Mouse (Mus musculus) lung, adult 2 months (tissue): Measurements from ENCODE around the gene Zfp873. TPM values are rescaled to one million over a fixed set of nuclear protein-coding genes. Genes with fewer than 3 reads are reported as not detected.
A peak's percentile ranks its signal among the peaks of the same experiment; 100 is the strongest.
"Not testable (repeated sequence)": the region's sequence is repeated elsewhere in the genome, so short reads cannot be mapped to it uniquely, and the experiment has no call there.

Experiments used
- DNase-seq: peaks from one replicate; pipeline ENCODE4 v3.0.0; 2022
- H3K4me1 ChIP-seq: fragments of 200-500 bp; 2 replicates; pipeline ENCODE4 v1.6.1; 2011; ENCODE audit warnings: low read length; ENCODE audit not compliant: control insufficient read depth, insufficient read depth
- H3K4me3 ChIP-seq: fragments of 200-500 bp; replicated peaks from 2 replicates; pipeline ENCODE3; 2011; ENCODE audit warnings: low read depth, mild to moderate bottlenecking, control low read depth, low read length; ENCODE audit errors: extremely low read depth
- CTCF ChIP-seq: fragments of 200-500 bp; IDR thresholded peaks from 2 replicates; pipeline ENCODE4 v1.5.1; 2011; ENCODE audit warnings: mild to moderate bottlenecking, low read length, control low read depth; ENCODE audit not compliant: insufficient read depth
- POLR2A ChIP-seq: fragments of 200-500 bp; IDR thresholded peaks from 2 replicates; pipeline ENCODE4 v1.6.1; 2011; ENCODE audit warnings: low read depth, mild to moderate bottlenecking, control low read depth, low read length, borderline replicate concordance; ENCODE audit errors: extremely low read depth
- WGBS: fragments of 180-500 bp; shearing (Covaris S2); methylation state at CpG from one replicate; pipeline ENCODE4 v1.1.7; 2018; 5-methylcytosine and 5-hydroxymethylcytosine counted together
- polyA plus RNA-seq: library from polyadenylated mRNA; depleted of rRNA; stranded (reverse); fragments of >200 nt; gene quantifications from 2 replicates; pipeline ENCODE4 v1.2.3, GENCODE M21; 2012; rRNA removed

Gene Zfp873
- polyA plus RNA-seq = 0.79 and 1.0 TPM in 2 replicates

DNA sequence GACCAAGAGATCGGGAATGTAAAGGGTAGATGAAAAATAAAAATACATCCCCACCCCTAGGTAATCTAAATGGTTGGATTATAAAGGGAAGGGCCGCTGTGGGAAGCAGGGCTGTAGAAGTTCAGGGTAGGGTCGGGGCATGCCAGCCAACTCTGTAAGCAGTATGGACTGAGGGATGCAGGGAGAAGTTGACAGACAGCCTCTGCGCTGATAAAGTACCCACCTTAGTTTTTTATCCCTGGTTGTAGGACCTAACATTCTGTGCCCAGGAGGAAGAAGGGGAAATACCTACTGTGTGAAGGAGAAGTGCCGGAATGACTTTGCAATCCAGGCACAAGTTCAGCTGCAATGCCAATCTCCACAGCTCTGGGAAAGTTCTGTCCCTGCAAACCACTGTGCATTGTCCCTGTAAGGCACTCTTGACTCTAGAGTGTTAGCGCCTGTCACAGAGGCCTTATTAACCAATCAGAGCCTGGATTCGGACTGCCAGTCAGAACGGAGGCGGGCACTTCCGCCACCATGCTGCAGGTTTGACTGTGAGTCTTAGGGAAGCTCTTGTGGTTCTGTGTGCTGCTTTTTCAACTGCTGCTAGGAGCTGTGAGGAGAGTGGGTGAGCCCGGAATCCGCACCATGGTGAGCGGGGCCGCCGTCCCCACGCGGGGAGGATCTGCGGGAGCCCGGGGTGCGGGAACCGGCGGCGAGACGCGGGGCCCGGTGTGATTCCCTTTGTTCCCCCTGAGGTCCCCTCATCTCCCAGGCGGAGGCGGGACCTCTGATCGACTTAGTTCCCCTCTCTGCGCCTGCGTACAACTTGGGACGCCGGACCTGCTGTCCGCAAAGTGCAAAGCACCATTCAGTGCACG is at the start of gene Zfp873:
TSS of gene Zfp873 (plus strand) at position 527 of the 863 bp plus-strand sequence.
- Histone ChIP-seq H3K4me1 (peaks cover 2% of the 10 kb centered on the region; the same call in 1 of the 2 replicates), H3K4me3 (peak within 1 kb of the TSS; percentile 74)
- WGBS = 8% methylated on average over 35 of the region's 35 CpGs
- DNase-seq = peak; percentile 90
- TF ChIP-seq CTCF (no peak), POLR2A (peak; percentile 33; the same call in 1 of the 2 replicates)

- not testable (repeated sequence) for H3K4me3 ChIP-seq, H3K4me1 ChIP-seq, DNase-seq
- 94% methylated on average over 1 of the region's 1 CpGs for WGBS
Observed at GRCm38 (mm10) chr10:82003209-82003608, 44.7 kb upstream of the Zfp873 start.

- not testable (repeated sequence) for H3K4me3 ChIP-seq, H3K4me1 ChIP-seq
- DNase-seq = peak; percentile 25
- 72% methylated on average over 2 of the region's 2 CpGs for WGBS
Observed at GRCm38 (mm10) chr10:82004822-82005221, 43.1 kb upstream of the Zfp873 start.

- TF ChIP-seq POLR2A (no peak), CTCF (no peak)
- 65% methylated on average over 2 of the region's 2 CpGs for WGBS
- DNase-seq = no peak
- Histone ChIP-seq H3K4me3 (no peak overlapping the region), H3K4me1 (no peaks in the 10 kb centered on the region)
Observed at GRCm38 (mm10) chr10:82042191-82042590, 5.7 kb upstream of the Zfp873 start.

DNA sequence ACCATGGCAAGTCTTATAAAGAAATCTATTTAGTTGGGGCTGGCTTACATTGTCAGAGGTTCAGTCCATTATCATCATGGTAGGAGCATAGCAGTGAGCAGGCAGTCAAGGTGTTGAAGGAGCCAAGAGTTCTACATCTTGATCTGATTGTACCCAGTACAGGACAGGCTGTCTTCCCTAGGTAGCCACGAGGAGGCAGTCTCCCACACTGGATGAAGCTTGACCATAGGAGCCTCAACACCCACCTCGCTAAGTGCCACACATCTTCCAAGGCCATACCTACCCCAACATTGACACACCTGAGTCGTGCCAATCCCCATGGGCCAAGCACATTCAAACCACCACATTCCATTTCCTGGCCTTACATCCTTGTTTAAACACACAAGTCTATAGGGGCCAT is 1.3 kb upstream of the Zfp873 start:
- 89% methylated on average over 3 of the region's 3 CpGs for WGBS
- H3K4me3 ChIP-seq = no peak overlapping the region
- peaks cover 2% of the 10 kb centered on the region; the same call in 1 of the 2 replicates for H3K4me1 ChIP-seq
- DNase-seq = no peak
- TF ChIP-seq POLR2A (no peak), CTCF (no peak)

GRCm38 (mm10) chr10:82048460-82048804 is 509 bp downstream of the Zfp873 start:
- 21% methylated on average over 10 of the region's 10 CpGs for WGBS
- not testable (repeated sequence) for H3K4me1 ChIP-seq, DNase-seq
- peak overlapping the region; percentile 74 for H3K4me3 ChIP-seq

GRCm38 (mm10) chr10:82082728-82083621 is 35.1 kb downstream of the Zfp873 start, which contains the start of gene BC024063:
TSS of gene BC024063 (plus strand) at chr10:82083353.
- not testable (repeated sequence) for H3K4me1 ChIP-seq
- 18% methylated on average over 42 of the region's 42 CpGs for WGBS
- DNase-seq = peak; percentile 55
- H3K4me3 ChIP-seq = peak within 1 kb of the TSS; percentile 75

DNA sequence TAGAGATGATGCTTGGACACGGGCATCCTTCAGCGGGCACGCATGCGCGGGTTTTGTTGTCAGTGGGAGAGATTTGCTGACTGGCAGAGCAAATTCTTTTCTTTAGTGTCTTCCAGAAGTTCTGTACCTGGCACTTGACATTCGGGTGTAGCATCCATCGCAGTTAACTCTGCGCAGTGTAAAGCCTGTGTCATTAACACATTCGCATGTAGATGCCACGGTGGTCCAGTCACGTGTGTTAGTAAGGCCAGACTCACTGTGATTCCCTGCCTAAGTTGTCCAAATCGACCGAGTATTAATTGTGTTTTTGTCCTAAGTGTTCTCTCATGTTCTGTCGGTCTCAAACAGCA is 35.7 kb downstream of the Zfp873 start:
- not testable (repeated sequence) for DNase-seq, H3K4me1 ChIP-seq
- peak overlapping the region; percentile 75 for H3K4me3 ChIP-seq
- 16% methylated on average over 14 of the region's 14 CpGs for WGBS

Other genes with a start within 250 kb of the Zfp873 start
- not detected in 2 replicates for gene Gm4767, start 235.9 kb upstream of the Zfp873 start, polyA plus RNA-seq
- gene Gm32687, start 184.2 kb upstream of the Zfp873 start, polyA plus RNA-seq = 0.41 and 0.76 TPM in 2 replicates
- 0.09 and 0.11 TPM in 2 replicates for gene Zfp781, start 117.6 kb upstream of the Zfp873 start, polyA plus RNA-seq
- 0.12 and 0.17 TPM in 2 replicates for gene BC024063, start 35.2 kb downstream of the Zfp873 start, polyA plus RNA-seq
- gene AU041133, start 79.9 kb downstream of the Zfp873 start, polyA plus RNA-seq = 0.15 and 0.44 TPM in 2 replicates
- 0.51 and 1.3 TPM in 2 replicates for gene Zfp938, start 193.2 kb downstream of the Zfp873 start, polyA plus RNA-seq